Mouse (Mus musculus): Measurements from ENCODE around the gene Grk3. TPM values are rescaled to one million over a fixed set of nuclear protein-coding genes. Genes with fewer than 3 reads are reported as not detected.

Gene Grk3
- total RNA-seq, 2 experiments from 2014 or later = 60.6 to 91.1 TPM

GRCm38 (mm10) chr5:112888651-112889050 lies 126.9 kb downstream of the Grk3 start:
- intact Hi-C loops (cut with DNase I) = no loop called here
- no peak for DNase-seq (ENCODE audit: low spot score in 2 of 2)

GRCm38 (mm10) chr5:112886687-112887491 lies 128.7 kb downstream of the Grk3 start:
- intact Hi-C loops (cut with DNase I) = no loop called here
- peak in 1 of 2 experiments; percentile 31 for DNase-seq (ENCODE audit: low spot score in 2 of 2)

- intact Hi-C loops (cut with DNase I) = loop anchor here (5.0 kb wide), 1 partner anchor 55 kb away; no protein-coding TSS in a partner anchor
- DNase-seq (ENCODE audit: low spot score in 2 of 2) = peak in 1 of 2 experiments; percentile 31
Observed at GRCm38 (mm10) chr5:112877391-112878115, 138.0 kb downstream of the Grk3 start.

- DNase-seq (ENCODE audit: low spot score in 2 of 2) = peak; percentile 35 to 42
- intact Hi-C loops (cut with DNase I) = loop anchor here (5.0 kb wide), 1 partner anchor 55 kb away; no protein-coding TSS in a partner anchor
Observed at GRCm38 (mm10) chr5:112876846-112877390, 138.7 kb downstream of the Grk3 start.

- intact Hi-C loops (cut with DNase I) = no loop called here
- no peak for DNase-seq (ENCODE audit: low spot score in 2 of 2)
Observed at GRCm38 (mm10) chr5:112872999-112873398, 142.6 kb downstream of the Grk3 start.

GRCm38 (mm10) chr5:112870729-112871128 lies 144.9 kb downstream of the Grk3 start:
- peak; percentile 58 to 67 for DNase-seq (ENCODE audit: low spot score in 2 of 2)
- intact Hi-C loops (cut with DNase I) = loop anchor here (1.0 kb wide), 2 partner anchors 184 to 209 kb away; no protein-coding TSS in a partner anchor

- no peak for DNase-seq (ENCODE audit: low spot score in 2 of 2)
- intact Hi-C loops (cut with DNase I) = no loop called here
Observed at GRCm38 (mm10) chr5:112868620-112869019, 147.0 kb downstream of the Grk3 start.

GRCm38 (mm10) chr5:112864719-112865367 lies 150.7 kb downstream of the Grk3 start:
- intact Hi-C loops (cut with DNase I) = loop anchor here (5.0 kb wide), 1 partner anchor 393 kb away; no protein-coding TSS in a partner anchor
- peak; percentile 34 to 46 for DNase-seq (ENCODE audit: low spot score in 2 of 2)

Other genes with a start within 250 kb of the Grk3 start
- gene Myo18b, start 119.4 kb downstream of the Grk3 start, total RNA-seq (2021) = 1 to 10 TPM; 1.7 TPM
- gene Crybb2, start 54.3 kb upstream of the Grk3 start, total RNA-seq (2021) = not detected
- 1 to 10 TPM; 1.1 to 2.4 TPM for gene Crybb3, start 65.8 kb upstream of the Grk3 start, total RNA-seq (2021)
- 10 to 100 TPM; 40.8 to 41.0 TPM for gene 2900026A02Rik, start 205.4 kb upstream of the Grk3 start, total RNA-seq (2021)
- gene Tmem211, start 211.1 kb upstream of the Grk3 start, total RNA-seq (2021) = not detected

Data from left cerebral cortex, postnatal 36 days (tissue).